Mouse (Mus musculus): Measurements from ENCODE around the gene Ssx9.
"Not testable (repeated sequence)": the region's sequence is repeated elsewhere in the genome, so short reads cannot be mapped to it uniquely, and the experiment has no call there.

Ssx9 gene

GRCm38 (mm10) chrX:8748132-8748531 lies at the start of gene Ssx9:
Ssx9 (plus strand) TSS chrX:8748432.
- DNase-seq = not testable (repeated sequence)

- DNase-seq = peak; percentile 41
Measured at GRCm38 (mm10) chrX:8732907-8733306, 15.3 kb upstream of the Ssx9 start.

- not testable (repeated sequence) for DNase-seq
Measured at GRCm38 (mm10) chrX:8803391-8803790, 55.2 kb downstream of the Ssx9 start, which contains the start of gene Ssxb5. Ssxb5 (plus strand) TSS chrX:8803691.

Measured in kidney, postnatal 10 days (tissue).